In genomic region chr11:80918332-80918731, GRCm38 (mm10) we compare ENCODE assay signal across 6 mouse cellular contexts.
"Had no signal": no experiment of that assay in that cellular context is flagged by ENCODE, and none has a peak within 500 bp of the region (broad histone marks: within the 10 kb centered on the region; RNA-seq: fewer than 3 reads in every experiment).

No protein-coding gene starts in this region.

- ATAC-seq: liver, postnatal 0 days; lung, postnatal 0 days; midbrain, embryonic 15.5 days had no signal

- DNase-seq: kidney, adult 2 months; left cerebral cortex, postnatal 4 days; thymus, postnatal 36 days had no signal
